Mouse (Mus musculus): Measurements from ENCODE around the gene Dctpp1. TPM values are rescaled to one million over a fixed set of nuclear protein-coding genes. Genes with fewer than 3 reads are reported as not detected.

The Dctpp1 gene
- polyA plus RNA-seq, 1 experiment from 2014 or later = 167 TPM

- Histone ChIP-seq H3K36me3 (peaks cover 40% of the 10 kb centered on the region), H3K27me3 (replicated peaks) (no peaks in the 10 kb centered on the region), H3K4me2 (peak overlapping the region; percentile 97), H3K9me3 (replicated peaks) (no peaks in the 10 kb centered on the region), H3K9ac (peak overlapping the region; percentile 93), H3K27ac (peak overlapping the region; percentile 91), H3K4me1 (peaks cover 39% of the 10 kb centered on the region), H3K4me3 (peak overlapping the region; percentile 82)
- 12% methylated on average over 30 of the region's 33 CpGs for WGBS (ENCODE audit: insufficient replicate concordance)
- ATAC-seq = no peak; the same call in 1 of the 2 replicates
These were observed 15.6 kb downstream of the Dctpp1 start for GRCm38 (mm10) chr7:127244658-127245510.

GRCm38 (mm10) chr7:127243870-127244657 lies 16.4 kb downstream of the Dctpp1 start, which contains the start of gene Zfp771:
Gene Zfp771, plus strand, starts transcription at chr7:127244274.
- Histone ChIP-seq H3K36me3 (peaks cover 32% of the 10 kb centered on the region), H3K9me3 (replicated peaks) (no peaks in the 10 kb centered on the region), H3K4me2 (peak within 1 kb of the TSS; percentile 97), H3K4me3 (peak within 1 kb of the TSS; percentile 82), H3K4me1 (peaks cover 39% of the 10 kb centered on the region), H3K9ac (peak within 1 kb of the TSS; percentile 93), H3K27ac (peak within 1 kb of the TSS; percentile 91), H3K27me3 (replicated peaks) (no peaks in the 10 kb centered on the region)
- WGBS (ENCODE audit: insufficient replicate concordance) = under 1% methylated on average over 56 of the region's 56 CpGs
- peak; percentile 94 for ATAC-seq

GRCm38 (mm10) chr7:127243361-127243867 lies 17.1 kb downstream of the Dctpp1 start:
- H3K4me3 ChIP-seq = peak overlapping the region; percentile 82
- peak overlapping the region; percentile 93 for H3K9ac ChIP-seq
- peak overlapping the region; percentile 91 for H3K27ac ChIP-seq
- H3K9me3 ChIP-seq (replicated peaks) = no peaks in the 10 kb centered on the region
- 31% methylated on average over 2 of the region's 2 CpGs for WGBS (ENCODE audit: insufficient replicate concordance)
- H3K4me2 ChIP-seq = peak overlapping the region; percentile 97
- no peak for ATAC-seq
- H3K36me3 ChIP-seq = peaks cover 33% of the 10 kb centered on the region
- no peaks in the 10 kb centered on the region for H3K27me3 ChIP-seq (replicated peaks)
- H3K4me1 ChIP-seq = peaks cover 39% of the 10 kb centered on the region

GRCm38 (mm10) chr7:127234777-127235176 lies 25.7 kb downstream of the Dctpp1 start:
- H3K27me3 ChIP-seq (replicated peaks) = no peaks in the 10 kb centered on the region
- no peak overlapping the region for H3K9ac ChIP-seq
- no peak for ATAC-seq
- no peak overlapping the region for H3K27ac ChIP-seq
- H3K9me3 ChIP-seq (replicated peaks) = no peaks in the 10 kb centered on the region
- WGBS (ENCODE audit: insufficient replicate concordance) = 88% methylated on average over 2 of the region's 2 CpGs
- no peak overlapping the region for H3K4me2 ChIP-seq
- no peak overlapping the region for H3K4me3 ChIP-seq
- H3K36me3 ChIP-seq = peaks cover 53% of the 10 kb centered on the region
- H3K4me1 ChIP-seq = peaks cover 49% of the 10 kb centered on the region

GRCm38 (mm10) chr7:127233765-127234164 lies 26.7 kb downstream of the Dctpp1 start:
- no peaks in the 10 kb centered on the region for H3K9me3 ChIP-seq (replicated peaks)
- H3K27ac ChIP-seq = peak overlapping the region; percentile 95
- no peaks in the 10 kb centered on the region for H3K27me3 ChIP-seq (replicated peaks)
- peaks cover 55% of the 10 kb centered on the region for H3K36me3 ChIP-seq
- H3K4me2 ChIP-seq = peak overlapping the region; percentile 75
- H3K9ac ChIP-seq = peak overlapping the region; percentile 94
- ATAC-seq = no peak
- peak overlapping the region; percentile 82 for H3K4me3 ChIP-seq
- peaks cover 50% of the 10 kb centered on the region for H3K4me1 ChIP-seq
- 2% methylated on average over 9 of the region's 9 CpGs for WGBS (ENCODE audit: insufficient replicate concordance)

GRCm38 (mm10) chr7:127233368-127233749 lies 27.1 kb downstream of the Dctpp1 start:
- H3K9me3 ChIP-seq (replicated peaks) = no peaks in the 10 kb centered on the region
- peaks cover 51% of the 10 kb centered on the region for H3K36me3 ChIP-seq
- H3K4me2 ChIP-seq = peak overlapping the region; percentile 75
- H3K4me3 ChIP-seq = peak overlapping the region; percentile 82
- H3K27me3 ChIP-seq (replicated peaks) = no peaks in the 10 kb centered on the region
- H3K9ac ChIP-seq = peak overlapping the region; percentile 94
- peak; percentile 69 for ATAC-seq
- H3K4me1 ChIP-seq = peaks cover 52% of the 10 kb centered on the region
- peak overlapping the region; percentile 95 for H3K27ac ChIP-seq
- WGBS (ENCODE audit: insufficient replicate concordance) = under 1% methylated on average over 27 of the region's 27 CpGs

GRCm38 (mm10) chr7:127232622-127233367 lies 27.7 kb downstream of the Dctpp1 start, which contains the start of the genes Zfp553 and Sept1:
Gene Zfp553, plus strand, starts transcription at chr7:127233061.
Gene Sept1, minus strand, starts transcription at chr7:127233130.
- 1% methylated on average over 64 of the region's 64 CpGs for WGBS (ENCODE audit: insufficient replicate concordance)
- ATAC-seq = peak; percentile 86
- H3K9ac ChIP-seq = peak within 1 kb of the TSS; percentile 94
- peak within 1 kb of the TSS; percentile 95 for H3K27ac ChIP-seq
- H3K9me3 ChIP-seq (replicated peaks) = no peaks in the 10 kb centered on the region
- H3K4me3 ChIP-seq = peak within 1 kb of the TSS; percentile 82
- peak within 1 kb of the TSS; percentile 75 for H3K4me2 ChIP-seq
- peaks cover 45% of the 10 kb centered on the region for H3K36me3 ChIP-seq
- H3K27me3 ChIP-seq (replicated peaks) = no peaks in the 10 kb centered on the region
- H3K4me1 ChIP-seq = peaks cover 55% of the 10 kb centered on the region

GRCm38 (mm10) chr7:127231826-127232621 lies 28.5 kb downstream of the Dctpp1 start:
- H3K36me3 ChIP-seq = peaks cover 37% of the 10 kb centered on the region
- H3K4me2 ChIP-seq = peak overlapping the region; percentile 75
- H3K9me3 ChIP-seq (replicated peaks) = no peaks in the 10 kb centered on the region
- peak overlapping the region; percentile 82 for H3K4me3 ChIP-seq
- 4% methylated on average over 20 of the region's 20 CpGs for WGBS (ENCODE audit: insufficient replicate concordance)
- no peak for ATAC-seq
- peak overlapping the region; percentile 95 for H3K27ac ChIP-seq
- peak overlapping the region; percentile 94 for H3K9ac ChIP-seq
- H3K27me3 ChIP-seq (replicated peaks) = no peaks in the 10 kb centered on the region
- peaks cover 58% of the 10 kb centered on the region for H3K4me1 ChIP-seq

- Histone ChIP-seq H3K27ac (no peak overlapping the region), H3K9ac (peak overlapping the region; percentile 94), H3K9me3 (replicated peaks) (no peaks in the 10 kb centered on the region), H3K4me1 (peaks cover 61% of the 10 kb centered on the region), H3K4me2 (peak overlapping the region; percentile 75), H3K36me3 (peaks cover 31% of the 10 kb centered on the region), H3K4me3 (peak overlapping the region; percentile 82), H3K27me3 (replicated peaks) (no peaks in the 10 kb centered on the region)
- WGBS (ENCODE audit: insufficient replicate concordance) = 56% methylated on average over 3 of the region's 3 CpGs
- ATAC-seq = no peak
These were observed 29.1 kb downstream of the Dctpp1 start for GRCm38 (mm10) chr7:127231376-127231775.

GRCm38 (mm10) chr7:127228615-127229303 lies 31.8 kb downstream of the Dctpp1 start:
- Histone ChIP-seq H3K4me2 (no peak overlapping the region), H3K27me3 (replicated peaks) (no peaks in the 10 kb centered on the region), H3K9ac (no peak overlapping the region), H3K4me1 (peaks cover 75% of the 10 kb centered on the region), H3K4me3 (no peak overlapping the region), H3K9me3 (replicated peaks) (no peaks in the 10 kb centered on the region), H3K27ac (peak overlapping the region; percentile 80), H3K36me3 (peaks cover 14% of the 10 kb centered on the region; the same call in 1 of the 2 replicates)
- 0 out of 2 replicates have a peak, but pooled peaks have one; percentile 19 for ATAC-seq
- WGBS (ENCODE audit: insufficient replicate concordance) = 45% methylated on average over 4 of the region's 4 CpGs
